Mouse (Mus musculus): ENCODE data around the gene Spry2.

The Spry2 gene

GRCm38 (mm10) chr14:105896791-105897568 lies at the start of gene Spry2:
Gene Spry2, minus strand, starts transcription at chr14:105896819.
- DNase-seq: peak; percentile 76

GRCm38 (mm10) chr14:105941353-105941752 lies 44.7 kb upstream of the Spry2 start:
- no peak for DNase-seq

- DNase-seq: no peak
These were observed 30.1 kb upstream of the Spry2 start for GRCm38 (mm10) chr14:105926726-105927125.

- no peak for DNase-seq
These were observed 28.7 kb upstream of the Spry2 start for GRCm38 (mm10) chr14:105925305-105925704.

- no peak for DNase-seq
These were observed 28.1 kb upstream of the Spry2 start for GRCm38 (mm10) chr14:105924712-105925111.

GRCm38 (mm10) chr14:105922874-105923273 lies 26.3 kb upstream of the Spry2 start:
- no peak for DNase-seq

- no peak for DNase-seq
These were observed 25.8 kb upstream of the Spry2 start for GRCm38 (mm10) chr14:105922427-105922826.

GRCm38 (mm10) chr14:105921217-105921695 lies 24.6 kb upstream of the Spry2 start:
- no peak for DNase-seq

GRCm38 (mm10) chr14:105920395-105921216 lies 24.0 kb upstream of the Spry2 start:
- DNase-seq: no peak

GRCm38 (mm10) chr14:105907216-105907615 lies 10.6 kb upstream of the Spry2 start:
- DNase-seq: no peak

GRCm38 (mm10) chr14:105905935-105906334 lies 9.3 kb upstream of the Spry2 start:
- no peak for DNase-seq

- no peak for DNase-seq
These were observed 8.9 kb upstream of the Spry2 start for GRCm38 (mm10) chr14:105905509-105905908.

- DNase-seq: peak; percentile 71
These were observed 6.2 kb upstream of the Spry2 start for GRCm38 (mm10) chr14:105902807-105903206.

GRCm38 (mm10) chr14:105900841-105901240 lies 4.2 kb upstream of the Spry2 start:
- no peak for DNase-seq

GRCm38 (mm10) chr14:105899116-105899515 lies 2.5 kb upstream of the Spry2 start:
- DNase-seq: no peak

- peak; percentile 78 for DNase-seq
These were observed 1.9 kb upstream of the Spry2 start for GRCm38 (mm10) chr14:105898266-105899111.

- peak; percentile 24 for DNase-seq
These were observed 1.0 kb upstream of the Spry2 start for GRCm38 (mm10) chr14:105897569-105898101.

GRCm38 (mm10) chr14:105895961-105896651 lies 513 bp downstream of the Spry2 start:
- peak; percentile 45 for DNase-seq

- peak; percentile 44 for DNase-seq
These were observed 1.4 kb downstream of the Spry2 start for GRCm38 (mm10) chr14:105894971-105895873.

- DNase-seq: no peak
These were observed 3.0 kb downstream of the Spry2 start for GRCm38 (mm10) chr14:105893623-105893995.
